Mouse (Mus musculus) megakaryocyte-erythroid progenitor cell, adult 5 weeks (primary cell): ENCODE measurements around the gene Olfr623. TPM values are rescaled to one million over a fixed set of nuclear protein-coding genes. Genes with fewer than 3 reads are reported as not detected.

Experiments
- polyA plus RNA-seq: library from polyadenylated mRNA; stranded (reverse); fragments of >175 nt; gene quantifications from 2 replicates; pipeline ENCODE4 v1.2.3, GENCODE M21; 2012

Gene Olfr623
- not detected in 2 replicates for polyA plus RNA-seq

GRCm38 (mm10) chr7:103663598-103663997 is at the start of gene Olfr623:
Olfr623 (minus strand) TSS chr7:103663698.

GRCm38 (mm10) chr7:103682420-103682819 is 18.9 kb upstream of the Olfr623 start, which contains the start of gene Olfr625-ps1:
Olfr625-ps1 (plus strand) TSS chr7:103682720.

GRCm38 (mm10) chr7:103671091-103671490 is 7.6 kb upstream of the Olfr623 start, which contains the start of gene Olfr624:
Olfr624 (minus strand) TSS chr7:103671191.

GRCm38 (mm10) chr7:103642602-103643001 is 20.9 kb downstream of the Olfr623 start, which contains the start of gene Olfr622:
Olfr622 (minus strand) TSS chr7:103642702.

GRCm38 (mm10) chr7:103612434-103612833 is 51.1 kb downstream of the Olfr623 start, which contains the start of gene Olfr620:
Olfr620 (minus strand) TSS chr7:103612534.

Other genes with a start within 250 kb of the Olfr623 start
- gene Usp17lc, start 248.6 kb downstream of the Olfr623 start, polyA plus RNA-seq, result not detected in 2 replicates
- not detected in 2 replicates for gene Olfr605, start 218.3 kb downstream of the Olfr623 start, polyA plus RNA-seq
- gene Olfr606, start 214.7 kb downstream of the Olfr623 start, polyA plus RNA-seq, result not detected in 2 replicates
- gene Olfr607, start 199.5 kb downstream of the Olfr623 start, polyA plus RNA-seq, result not detected in 2 replicates
- gene Olfr608, start 193.8 kb downstream of the Olfr623 start, polyA plus RNA-seq, result not detected in 2 replicates
- gene Olfr609, start 165.6 kb downstream of the Olfr623 start, polyA plus RNA-seq, result not detected in 2 replicates
- not detected in 2 replicates for gene Olfr610, start 151.6 kb downstream of the Olfr623 start, polyA plus RNA-seq
- not detected in 2 replicates for gene Olfr611, start 142.9 kb downstream of the Olfr623 start, polyA plus RNA-seq
- gene Olfr612, start 121.0 kb downstream of the Olfr623 start, polyA plus RNA-seq, result not detected in 2 replicates
- gene Olfr613, start 115.6 kb downstream of the Olfr623 start, polyA plus RNA-seq, result not detected in 2 replicates
- not detected in 2 replicates for gene Olfr615, start 107.6 kb downstream of the Olfr623 start, polyA plus RNA-seq
- gene Olfr616, start 94.6 kb downstream of the Olfr623 start, polyA plus RNA-seq, result not detected in 2 replicates
- gene Olfr617, start 90.6 kb downstream of the Olfr623 start, polyA plus RNA-seq, result not detected in 2 replicates
- not detected in 2 replicates for gene Olfr618, start 73.6 kb downstream of the Olfr623 start, polyA plus RNA-seq
- gene Olfr619, start 63.1 kb downstream of the Olfr623 start, polyA plus RNA-seq, result not detected in 2 replicates
- gene Olfr620, start 51.2 kb downstream of the Olfr623 start, polyA plus RNA-seq, result not detected in 2 replicates
- not detected in 2 replicates for gene Olfr622, start 21.0 kb downstream of the Olfr623 start, polyA plus RNA-seq
- gene Olfr624, start 7.5 kb upstream of the Olfr623 start, polyA plus RNA-seq, result 0.02 TPM in 1 of 2 replicates, not detected in the other
- 0.19 TPM in 1 of 2 replicates, not detected in the other for gene Olfr625-ps1, start 19.0 kb upstream of the Olfr623 start, polyA plus RNA-seq
- not detected in 2 replicates for gene Olfr243, start 51.0 kb upstream of the Olfr623 start, polyA plus RNA-seq
- gene Olfr628, start 66.7 kb upstream of the Olfr623 start, polyA plus RNA-seq, result not detected in 2 replicates
- not detected in 2 replicates for gene Olfr629, start 81.2 kb upstream of the Olfr623 start, polyA plus RNA-seq
- gene Olfr630, start 93.6 kb upstream of the Olfr623 start, polyA plus RNA-seq, result not detected in 2 replicates
- gene Olfr69, start 107.9 kb upstream of the Olfr623 start, polyA plus RNA-seq, result not detected in 2 replicates
- not detected in 2 replicates for gene Olfr68, start 116.0 kb upstream of the Olfr623 start, polyA plus RNA-seq
- not detected in 2 replicates for gene Olfr67, start 128.1 kb upstream of the Olfr623 start, polyA plus RNA-seq
- 65.8 and 124 TPM in 2 replicates for gene Hbb-bt, start 150.3 kb upstream of the Olfr623 start, polyA plus RNA-seq
- gene Hbb-bs, start 164.4 kb upstream of the Olfr623 start, polyA plus RNA-seq, result 239 and 618 TPM in 2 replicates
- gene Hbb-bh2, start 176.8 kb upstream of the Olfr623 start, polyA plus RNA-seq, result not detected in 2 replicates
- gene Hbb-bh1, start 179.5 kb upstream of the Olfr623 start, polyA plus RNA-seq, result not detected in 2 replicates
- gene Hbb-y, start 189.5 kb upstream of the Olfr623 start, polyA plus RNA-seq, result not detected in 2 replicates
- not detected in 2 replicates for gene Olfr66, start 222.6 kb upstream of the Olfr623 start, polyA plus RNA-seq
- 0.02 TPM in 1 of 2 replicates, not detected in the other for gene Olfr64, start 230.8 kb upstream of the Olfr623 start, polyA plus RNA-seq
- not detected in 2 replicates for gene Olfr65, start 239.8 kb upstream of the Olfr623 start, polyA plus RNA-seq